Mouse (Mus musculus) heart, embryonic 11.5 days (tissue): ENCODE results near the gene Runx2. TPM values are rescaled to one million over a fixed set of nuclear protein-coding genes. Genes with fewer than 3 reads are reported as not detected.

Experiments used
- ATAC-seq: fragments of 200-750 bp; cut with Nextera tagmentation; replicated peaks from 2 replicates; pipeline ENCODE4 v1.8.0; 2017; ENCODE audit warnings: moderate library complexity; ENCODE audit not compliant: insufficient number of reproducible peaks, low FRiP score, low TSS enrichment
- H3K27ac ChIP-seq: fragments of 300-500 bp; sonication (generic); 2 replicates; pipeline ENCODE4 v1.5.1; 2014; ENCODE audit warnings: mild to moderate bottlenecking, low read depth, low read length
- H3K27me3 ChIP-seq: fragments of 300-500 bp; sonication (generic); 2 replicates; pipeline ENCODE4 v1.6.1; 2014; ENCODE audit warnings: mild to moderate bottlenecking, low read length, mixed read lengths; ENCODE audit not compliant: control insufficient read depth, insufficient read depth
- H3K36me3 ChIP-seq: fragments of 300-500 bp; sonication (generic); 2 replicates; pipeline ENCODE4 v1.6.1; 2014; ENCODE audit warnings: mild to moderate bottlenecking, low read length, moderate library complexity, mixed read lengths; ENCODE audit not compliant: control insufficient read depth, insufficient read depth
- H3K4me1 ChIP-seq: fragments of 300-500 bp; sonication (generic); 2 replicates; pipeline ENCODE4 v1.6.1; 2014; ENCODE audit warnings: low read length; ENCODE audit not compliant: control insufficient read depth, insufficient read depth
- H3K4me2 ChIP-seq: fragments of 300-500 bp; sonication (generic); 2 replicates; pipeline ENCODE4 v1.6.1; 2014; ENCODE audit warnings: mild to moderate bottlenecking, moderate library complexity
- H3K4me3 ChIP-seq: fragments of 300-500 bp; sonication (generic); 2 replicates; pipeline ENCODE4 v1.5.1; 2014; ENCODE audit warnings: low read depth, low read length
- H3K9ac ChIP-seq: fragments of 300-500 bp; sonication (generic); 2 replicates; pipeline ENCODE4 v1.6.1; 2014; ENCODE audit warnings: mild to moderate bottlenecking, low read depth, low read length, moderate library complexity
- H3K9me3 ChIP-seq: fragments of 300-500 bp; sonication (generic); replicated peaks from 2 replicates; pipeline ENCODE4 v1.6.1; 2016; ENCODE audit warnings: low read length; ENCODE audit not compliant: control insufficient read depth
- WGBS: fragments of 180-500 bp; shearing (Covaris S2); extraction: QIAGEN DNeasy Blood & Tissue Kit; methylation state at CpG from one replicate; pipeline ENCODE4 v1.1.7; 2014; ENCODE audit not compliant: insufficient replicate concordance; 5-methylcytosine and 5-hydroxymethylcytosine counted together
- polyA plus RNA-seq: library from polyadenylated mRNA; unstranded; fragments of >200 nt; fragmentation: Nextera tagmentation; extraction: Ambion mirVana; gene quantifications from 2 replicates; pipeline ENCODE4 v1.2.1, GENCODE M21; 2014

The Runx2 gene
- 0.62 TPM in 2 replicates for polyA plus RNA-seq

GRCm38 (mm10) chr17:44814508-44815175, at the start of gene Runx2:
TSS of gene Runx2 (minus strand) at chr17:44814797.
- Histone ChIP-seq H3K9me3 (no peaks in the 10 kb centered on the region), H3K36me3 (no peaks in the 10 kb centered on the region), H3K4me2 (no peak within 1 kb of the TSS; the same call in 1 of the 2 replicates), H3K4me1 (0 out of 2 replicates have a peak, but pooled peaks cover 3% of the 10 kb centered on the region), H3K9ac (no peak within 1 kb of the TSS), H3K27ac (no peak within 1 kb of the TSS), H3K4me3 (no peak within 1 kb of the TSS), H3K27me3 (no peaks in the 10 kb centered on the region)
- ATAC-seq = no peak
- 33% methylated on average over 3 of the region's 3 CpGs for WGBS

GRCm38 (mm10) chr17:44863165-44863564, 48.6 kb upstream of the Runx2 start:
- 90% methylated on average over 6 of the region's 6 CpGs for WGBS
- no peak overlapping the region for H3K4me2 ChIP-seq
- no peaks in the 10 kb centered on the region for H3K36me3 ChIP-seq

GRCm38 (mm10) chr17:44842184-44842583, 27.6 kb upstream of the Runx2 start:
- Histone ChIP-seq H3K36me3 (no peaks in the 10 kb centered on the region), H3K4me1 (peaks cover 2% of the 10 kb centered on the region; the same call in 1 of the 2 replicates), H3K27ac (no peak overlapping the region), H3K27me3 (no peaks in the 10 kb centered on the region), H3K9me3 (no peaks in the 10 kb centered on the region), H3K4me3 (no peak overlapping the region), H3K9ac (no peak overlapping the region), H3K4me2 (no peak overlapping the region)
- no peak for ATAC-seq
- WGBS = 71% methylated on average over 4 of the region's 4 CpGs

More at GRCm38 (mm10) chr17:44863165-44863564, 48.6 kb upstream of the Runx2 start:
- Histone ChIP-seq H3K27ac (no peak overlapping the region), H3K9ac (no peak overlapping the region), H3K4me3 (no peak overlapping the region), H3K27me3 (no peaks in the 10 kb centered on the region), H3K4me1 (no peaks in the 10 kb centered on the region), H3K9me3 (no peaks in the 10 kb centered on the region)
- no peak for ATAC-seq

- Histone ChIP-seq H3K9ac (no peak overlapping the region), H3K27me3 (no peaks in the 10 kb centered on the region), H3K36me3 (no peaks in the 10 kb centered on the region), H3K27ac (no peak overlapping the region), H3K4me1 (no peaks in the 10 kb centered on the region), H3K4me3 (no peak overlapping the region), H3K9me3 (no peaks in the 10 kb centered on the region), H3K4me2 (no peak overlapping the region)
- 67% methylated on average over 1 of the region's 1 CpGs for WGBS
- no peak for ATAC-seq
Observed at GRCm38 (mm10) chr17:44831201-44831600, 16.6 kb upstream of the Runx2 start.

GRCm38 (mm10) chr17:44829587-44829986, 15.0 kb upstream of the Runx2 start:
- 76% methylated on average over 3 of the region's 3 CpGs for WGBS
- H3K4me1 ChIP-seq = no peaks in the 10 kb centered on the region
- no peaks in the 10 kb centered on the region for H3K36me3 ChIP-seq
- H3K9ac ChIP-seq = no peak overlapping the region
- H3K4me2 ChIP-seq = no peak overlapping the region
- no peak overlapping the region for H3K27ac ChIP-seq
- no peaks in the 10 kb centered on the region for H3K27me3 ChIP-seq
- no peaks in the 10 kb centered on the region for H3K9me3 ChIP-seq
- no peak for ATAC-seq
- no peak overlapping the region for H3K4me3 ChIP-seq

GRCm38 (mm10) chr17:44827964-44828363, 13.4 kb upstream of the Runx2 start:
- no peak for ATAC-seq
- Histone ChIP-seq H3K9ac (no peak overlapping the region), H3K27ac (no peak overlapping the region), H3K27me3 (no peaks in the 10 kb centered on the region), H3K9me3 (no peaks in the 10 kb centered on the region), H3K4me3 (no peak overlapping the region), H3K4me1 (no peaks in the 10 kb centered on the region), H3K36me3 (no peaks in the 10 kb centered on the region), H3K4me2 (no peak overlapping the region)
- 73% methylated on average over 4 of the region's 4 CpGs for WGBS

GRCm38 (mm10) chr17:44827124-44827523, 12.5 kb upstream of the Runx2 start:
- no peaks in the 10 kb centered on the region for H3K9me3 ChIP-seq
- no peaks in the 10 kb centered on the region for H3K36me3 ChIP-seq
- no peaks in the 10 kb centered on the region for H3K27me3 ChIP-seq
- no peak for ATAC-seq
- no peak overlapping the region for H3K4me2 ChIP-seq
- WGBS = 78% methylated on average over 3 of the region's 3 CpGs
- H3K4me3 ChIP-seq = no peak overlapping the region
- no peak overlapping the region for H3K9ac ChIP-seq
- H3K27ac ChIP-seq = no peak overlapping the region
- no peaks in the 10 kb centered on the region for H3K4me1 ChIP-seq

- no peak overlapping the region for H3K27ac ChIP-seq
- no peak overlapping the region for H3K4me2 ChIP-seq
- no peak for ATAC-seq
- H3K27me3 ChIP-seq = no peaks in the 10 kb centered on the region
- no peaks in the 10 kb centered on the region for H3K36me3 ChIP-seq
- no peaks in the 10 kb centered on the region for H3K9me3 ChIP-seq
- H3K4me3 ChIP-seq = no peak overlapping the region
- H3K4me1 ChIP-seq = no peaks in the 10 kb centered on the region
- WGBS = 85% methylated on average over 5 of the region's 5 CpGs
- H3K9ac ChIP-seq = no peak overlapping the region
Observed at GRCm38 (mm10) chr17:44821940-44822339, 7.3 kb upstream of the Runx2 start.

GRCm38 (mm10) chr17:44819816-44820215, 5.2 kb upstream of the Runx2 start:
- Histone ChIP-seq H3K4me1 (no peaks in the 10 kb centered on the region), H3K36me3 (no peaks in the 10 kb centered on the region), H3K4me3 (no peak overlapping the region), H3K9ac (no peak overlapping the region), H3K27me3 (no peaks in the 10 kb centered on the region), H3K4me2 (no peak overlapping the region), H3K27ac (no peak overlapping the region), H3K9me3 (no peaks in the 10 kb centered on the region)
- ATAC-seq = no peak
- WGBS = 47% methylated on average over 4 of the region's 4 CpGs
